Mouse (Mus musculus): ENCODE measurements around the gene Arl4c. TPM values are rescaled to one million over a fixed set of nuclear protein-coding genes. Genes with fewer than 3 reads are reported as not detected.
"Not testable (repeated sequence)": the region's sequence is repeated elsewhere in the genome, so short reads cannot be mapped to it uniquely, and the experiment has no call there.

Gene Arl4c
- total RNA-seq, 2 experiments from 2014 or later: 33.0 to 34.9 TPM

GRCm38 (mm10) chr1:88654521-88655472, 47.2 kb downstream of the Arl4c start:
- DNase-seq: no peak

GRCm38 (mm10) chr1:88653614-88654520, 48.2 kb downstream of the Arl4c start:
- no peak for DNase-seq

GRCm38 (mm10) chr1:88652682-88653081, 49.3 kb downstream of the Arl4c start:
- DNase-seq: no peak

- no peak for DNase-seq
These were observed 50.4 kb downstream of the Arl4c start for GRCm38 (mm10) chr1:88651668-88652067.

GRCm38 (mm10) chr1:88648742-88649141, 53.3 kb downstream of the Arl4c start:
- DNase-seq: no peak

- DNase-seq: no peak
These were observed 56.4 kb downstream of the Arl4c start for GRCm38 (mm10) chr1:88645599-88646119.

GRCm38 (mm10) chr1:88644417-88644816, 57.6 kb downstream of the Arl4c start:
- DNase-seq: no peak

GRCm38 (mm10) chr1:88643181-88643823, 58.7 kb downstream of the Arl4c start:
- no peak for DNase-seq

GRCm38 (mm10) chr1:88642735-88643134, 59.3 kb downstream of the Arl4c start:
- no peak for DNase-seq

- DNase-seq: no peak
These were observed 60.3 kb downstream of the Arl4c start for GRCm38 (mm10) chr1:88641678-88642215.

GRCm38 (mm10) chr1:88641194-88641593, 60.8 kb downstream of the Arl4c start:
- no peak for DNase-seq

GRCm38 (mm10) chr1:88639432-88640281, 62.4 kb downstream of the Arl4c start:
- no peak for DNase-seq

- no peak for DNase-seq
These were observed 63.4 kb downstream of the Arl4c start for GRCm38 (mm10) chr1:88638622-88639021.

- DNase-seq: not testable (repeated sequence)
These were observed 65.4 kb downstream of the Arl4c start for GRCm38 (mm10) chr1:88636579-88637161.

- DNase-seq: peak; percentile 35
These were observed 66.4 kb downstream of the Arl4c start for GRCm38 (mm10) chr1:88635659-88636058.

- no peak for DNase-seq
These were observed 69.2 kb downstream of the Arl4c start for GRCm38 (mm10) chr1:88632851-88633250.

GRCm38 (mm10) chr1:88629966-88630488, 72.0 kb downstream of the Arl4c start:
- no peak for DNase-seq

- DNase-seq: peak; percentile 53
These were observed 76.8 kb downstream of the Arl4c start for GRCm38 (mm10) chr1:88625190-88625589.

- DNase-seq: no peak
These were observed 77.6 kb downstream of the Arl4c start for GRCm38 (mm10) chr1:88624376-88624775.

GRCm38 (mm10) chr1:88623541-88624115, 78.4 kb downstream of the Arl4c start:
- DNase-seq: no peak
